Mouse (Mus musculus): ENCODE measurements around the gene Pygl.
"Not testable (repeated sequence)": the region's sequence is repeated elsewhere in the genome, so short reads cannot be mapped to it uniquely, and the experiment has no call there.

The Pygl gene

DNA sequence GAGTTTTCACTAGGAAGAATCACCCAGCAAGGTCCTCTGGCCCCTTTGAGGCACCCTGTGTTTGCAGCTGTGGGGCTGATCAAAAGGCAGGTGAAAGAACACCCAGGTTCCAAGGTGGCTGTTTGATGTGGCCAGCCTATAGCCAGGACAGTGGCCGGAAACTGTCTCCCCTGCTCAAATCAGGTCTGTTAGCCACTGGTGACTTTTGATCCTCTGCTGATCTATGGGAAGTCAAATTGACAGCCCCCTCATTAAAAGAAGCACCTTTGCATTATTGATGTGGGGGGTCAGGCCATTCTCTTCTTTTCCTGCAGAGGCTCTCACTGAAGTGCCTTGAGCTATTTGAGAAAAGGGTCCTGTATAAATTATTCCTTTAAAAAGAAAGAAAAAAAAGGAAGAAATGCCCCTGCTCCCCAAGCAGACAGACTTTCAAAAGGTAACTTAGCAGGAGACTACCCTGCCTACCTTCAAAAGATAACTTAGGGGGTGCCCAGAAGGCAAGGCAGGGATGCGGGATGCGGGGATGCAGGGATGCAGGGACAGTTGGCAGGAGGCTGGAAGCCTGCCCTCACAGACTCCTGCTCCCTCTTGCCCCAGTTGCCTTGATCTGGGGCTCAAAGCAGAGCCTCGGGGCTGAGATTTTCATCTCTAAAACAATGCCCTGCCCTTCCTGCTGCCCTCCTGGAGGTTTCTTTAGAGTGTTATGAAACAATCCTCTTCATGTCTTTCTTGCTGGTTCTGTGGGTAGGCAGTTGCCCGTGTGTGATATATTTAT is 73.8 kb downstream of the Pygl start:
- DNase-seq (ENCODE audit: low spot score in 2 of 2) = no peak

DNA sequence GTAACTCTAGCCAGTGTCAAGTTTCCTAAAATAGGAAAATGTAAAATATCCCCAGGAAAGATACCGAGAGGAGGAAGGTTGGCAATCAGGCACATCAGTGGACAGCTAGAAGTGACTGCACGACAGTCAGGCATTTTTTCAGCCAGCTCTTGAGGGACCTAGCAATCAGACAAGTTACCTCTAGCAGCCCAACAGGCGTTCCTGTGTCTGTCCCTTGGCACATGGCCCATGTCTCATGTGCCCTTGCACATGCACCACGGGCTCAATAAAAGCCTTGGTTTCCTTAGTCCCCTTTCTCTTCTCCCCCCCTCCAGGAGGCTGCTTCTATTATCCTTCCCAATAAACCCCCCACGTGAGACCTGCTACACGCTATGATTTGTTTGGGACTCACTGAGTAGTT is 75.1 kb downstream of the Pygl start:
- DNase-seq (ENCODE audit: low spot score in 2 of 2) = no peak

GRCm38 (mm10) chr12:70153842-70154241 is 77.4 kb downstream of the Pygl start, which contains the start of gene Abhd12b:
Abhd12b (plus strand) TSS chr12:70154142.
- DNase-seq (ENCODE audit: low spot score in 2 of 2) = no peak

DNA sequence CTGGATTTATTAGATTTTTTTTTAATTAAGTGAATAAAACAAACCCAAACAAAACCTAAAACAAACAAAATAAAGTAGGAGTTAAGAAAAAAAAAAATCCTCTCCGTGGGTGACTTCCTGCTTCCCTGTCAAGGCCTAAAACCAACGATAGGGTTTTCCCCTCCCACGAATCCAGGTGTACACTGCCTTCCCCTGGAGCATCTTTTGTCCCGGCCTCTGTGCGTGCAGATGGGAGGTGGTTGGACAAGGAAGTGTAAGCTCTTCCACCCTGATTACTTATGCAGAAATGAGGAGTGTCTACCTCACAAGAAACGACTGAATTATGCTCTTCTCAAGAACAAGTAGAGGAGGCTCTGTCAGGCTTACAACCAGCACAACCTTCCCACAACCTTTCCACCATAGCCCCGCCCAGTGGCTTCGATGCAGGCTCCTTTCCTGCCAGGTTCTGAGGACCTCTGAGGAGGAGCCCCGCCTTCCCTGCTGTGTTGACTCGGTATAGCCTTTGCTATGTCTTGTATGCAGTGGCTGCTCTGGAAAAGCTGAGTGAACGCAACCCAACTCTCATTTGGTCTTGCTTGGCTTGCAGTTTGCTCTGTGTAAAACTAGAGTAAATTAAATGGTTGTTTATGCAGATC is 82.5 kb downstream of the Pygl start:
- no peak for DNase-seq (ENCODE audit: low spot score in 2 of 2)

GRCm38 (mm10) chr12:70147986-70148630 is 83.2 kb downstream of the Pygl start:
- DNase-seq (ENCODE audit: low spot score in 2 of 2) = no peak

DNA sequence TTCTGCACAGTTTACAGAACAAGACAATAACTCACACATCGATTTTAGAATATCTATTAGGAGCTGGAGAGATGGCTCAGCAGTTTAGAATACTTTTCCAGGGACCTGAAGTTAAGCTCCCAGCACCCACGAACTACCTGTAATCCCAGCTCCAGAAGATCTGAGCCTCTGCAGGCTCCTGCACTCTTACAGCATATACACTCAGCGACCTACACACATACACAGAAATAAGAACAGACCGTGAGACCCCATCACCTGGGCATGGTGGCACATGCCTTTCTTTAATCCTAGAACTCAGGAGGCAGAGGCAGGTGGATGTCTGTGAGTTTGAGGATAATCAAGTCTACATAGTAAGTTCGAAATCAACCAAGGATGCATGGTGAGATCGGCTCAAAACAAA is 85.7 kb downstream of the Pygl start:
- DNase-seq (ENCODE audit: low spot score in 2 of 2) = no peak

DNA sequence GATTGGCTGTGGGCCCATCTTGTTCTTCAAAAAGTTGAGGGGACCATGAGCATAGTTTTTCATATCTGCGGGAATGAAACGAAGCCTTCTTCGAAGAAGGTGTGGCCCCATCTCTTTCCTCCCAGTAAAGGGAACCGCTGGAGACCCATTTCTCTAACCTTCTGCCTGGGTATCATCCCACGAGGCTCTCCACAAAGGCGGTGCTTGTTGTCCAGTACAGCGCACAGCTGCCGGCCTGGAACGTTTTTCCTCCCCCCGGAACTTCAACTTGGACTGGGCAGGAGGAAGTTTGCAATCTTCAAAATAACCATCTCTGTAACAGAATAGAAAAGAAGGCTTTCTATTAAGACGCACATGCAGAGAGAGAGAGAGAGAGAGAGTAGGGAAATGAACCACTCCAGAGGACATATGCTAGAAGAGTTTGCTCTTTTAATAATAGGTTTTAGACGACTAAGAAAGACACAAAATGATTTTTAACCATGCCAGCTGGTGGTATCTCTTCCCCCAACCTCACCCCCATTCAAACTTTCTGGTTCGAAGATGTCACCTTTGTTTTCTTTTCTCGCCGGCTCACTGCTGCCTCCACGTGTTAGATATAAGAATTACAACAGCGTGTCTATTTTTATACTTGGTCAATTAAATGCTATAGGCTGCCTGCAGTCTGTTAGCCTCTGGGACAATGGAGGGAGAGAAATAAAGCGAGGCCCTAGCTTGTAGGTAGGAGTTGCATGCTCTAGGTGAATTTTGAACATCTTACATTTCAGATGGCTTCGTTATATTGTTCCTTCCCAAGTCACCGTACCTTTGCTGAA is 86.4 kb downstream of the Pygl start:
- no peak for DNase-seq (ENCODE audit: low spot score in 2 of 2)

DNA sequence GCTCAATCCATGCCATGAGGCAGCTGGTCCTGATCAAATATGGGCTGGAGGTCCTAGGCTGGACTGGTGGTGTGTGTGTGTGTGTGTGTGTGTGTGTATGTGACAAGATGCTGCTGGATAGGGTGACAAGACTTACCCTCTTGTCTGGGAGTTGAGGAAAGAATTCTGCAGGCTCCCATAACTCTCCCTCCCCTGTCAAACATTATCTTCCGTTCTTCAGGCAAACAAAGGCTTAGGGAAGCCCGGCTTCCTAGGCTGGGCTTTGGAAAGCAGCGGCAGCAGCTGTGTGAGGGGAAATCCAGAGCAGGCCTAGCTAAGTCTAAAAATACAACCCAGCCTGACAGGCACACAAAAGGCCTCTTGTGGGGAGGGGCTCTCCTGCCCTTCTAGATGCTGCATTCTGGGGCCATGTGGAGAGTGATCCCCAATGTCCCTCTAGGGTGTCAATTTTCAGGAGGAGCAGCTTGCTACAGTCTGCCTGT is 87.1 kb downstream of the Pygl start:
- not testable (repeated sequence) for DNase-seq (ENCODE audit: low spot score in 2 of 2)

- no peak for DNase-seq (ENCODE audit: low spot score in 2 of 2)
These were observed 90.2 kb downstream of the Pygl start for GRCm38 (mm10) chr12:70140993-70141576.

All from right cerebral cortex, postnatal 36 days (tissue).